Comparison of ENCODE assay signal across 10 mouse cellular contexts in the genomic region with DNA sequence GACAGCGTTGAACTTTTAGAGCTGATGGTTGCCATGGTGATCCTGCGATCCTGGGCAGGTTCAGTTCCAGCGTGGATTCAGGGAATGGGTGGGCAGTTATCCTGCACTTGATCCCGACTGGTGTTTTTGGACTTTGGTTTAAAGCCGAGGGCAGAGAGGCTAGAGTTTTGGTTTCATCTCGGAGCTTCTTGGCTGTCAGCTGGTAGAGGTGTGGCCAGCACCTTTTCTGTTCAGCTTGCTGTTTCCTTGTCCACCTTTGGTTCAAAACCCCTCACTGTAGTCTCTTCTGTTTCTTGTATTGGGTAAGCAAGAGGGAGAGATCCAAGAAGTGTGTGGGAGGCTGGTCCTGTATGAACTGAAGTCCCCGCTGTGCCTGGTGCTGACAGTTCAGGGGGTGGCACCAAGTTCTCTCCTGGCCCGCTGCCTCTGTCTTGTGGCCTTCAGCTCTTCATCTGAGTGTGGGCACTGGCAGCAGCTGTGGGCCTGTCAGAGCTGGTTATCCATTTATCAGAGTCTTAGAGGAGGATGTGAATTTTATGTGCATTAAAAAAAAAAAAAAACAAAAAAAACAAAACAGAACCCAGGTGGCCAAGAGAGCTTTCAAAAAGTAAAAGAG.
A peak's percentile ranks its signal among the peaks of the same experiment; 100 is the strongest.
DNase-seq lines count a peak whose midpoint lies in the region; ATAC-seq and TF ChIP-seq lines count a peak whose summit lies in the region.
"Had no signal": no experiment of that assay in that cellular context is flagged by ENCODE, and none has a peak within 500 bp of the region (broad histone marks: within the 10 kb centered on the region; RNA-seq: fewer than 3 reads in every experiment).

No protein-coding gene starts in this region.

- ATAC-seq in frontal cortex, adult (ENCODE audit: low TSS enrichment) = peak; percentile 34; the same call in 1 of the 2 replicates
- no peak for ATAC-seq in midbrain, embryonic 15.5 days (replicated peaks)
- ATAC-seq in midbrain, embryonic 13.5 days = no peak
- ATAC-seq in heart, postnatal 0 days (ENCODE audit: insufficient read depth, low read depth) = no peak
- no peak for ATAC-seq in liver, embryonic 15.5 days (ENCODE audit: insufficient read depth)
- no peak for ATAC-seq in activated CD4-positive, CD25-positive, alpha-beta regulatory T cell, adult 4 months

- DNase-seq in frontal cortex, postnatal 14 days (ENCODE audit: low spot score in 2 of 2) = no peak
- DNase-seq in heart, postnatal 0 days (ENCODE audit: low spot score) = no peak
- DNase-seq in urinary bladder, postnatal 4 days (ENCODE audit: low spot score in 2 of 2) = no peak

- H3K9ac ChIP-seq in midbrain, embryonic 15.5 days = no peak overlapping the region
- H3K9ac ChIP-seq in midbrain, embryonic 13.5 days (replicated peaks) = no peak overlapping the region
- H3K9ac ChIP-seq in heart, postnatal 0 days (replicated peaks; ENCODE audit: low read depth, low read length) = no peak overlapping the region
- no peak overlapping the region for H3K9ac ChIP-seq in liver, embryonic 15.5 days
- H3K9ac ChIP-seq: midbrain, embryonic 12.5 days had no signal

- H3K4me3 ChIP-seq in midbrain, embryonic 15.5 days = no peak overlapping the region
- H3K4me3 ChIP-seq in midbrain, embryonic 13.5 days (replicated peaks) = no peak overlapping the region
- no peak overlapping the region for H3K4me3 ChIP-seq in heart, postnatal 0 days (ENCODE audit: low read depth, low read length)
- H3K4me3 ChIP-seq in liver, embryonic 15.5 days (replicated peaks) = no peak overlapping the region
- H3K4me3 ChIP-seq: midbrain, embryonic 12.5 days had no signal

- no peak for TF ChIP-seq EP300 in heart, postnatal 0 days (IDR thresholded peaks at IDR 0.05; ENCODE audit: low read depth)

- no peaks in the 10 kb centered on the region for H3K36me3 ChIP-seq in midbrain, embryonic 15.5 days (replicated peaks)
- H3K36me3 ChIP-seq in midbrain, embryonic 13.5 days = no peaks in the 10 kb centered on the region
- H3K36me3 ChIP-seq in heart, postnatal 0 days (replicated peaks; ENCODE audit: control insufficient read depth, insufficient read depth, low read length) = no peaks in the 10 kb centered on the region
- H3K36me3 ChIP-seq in liver, embryonic 15.5 days (replicated peaks) = no peaks in the 10 kb centered on the region
- H3K36me3 ChIP-seq: midbrain, embryonic 12.5 days had no signal

- H3K27ac ChIP-seq in midbrain, embryonic 15.5 days = no peak overlapping the region
- no peak overlapping the region for H3K27ac ChIP-seq in midbrain, embryonic 13.5 days
- H3K27ac ChIP-seq in heart, postnatal 0 days (ENCODE audit: low read depth) = no peak overlapping the region
- no peak overlapping the region for H3K27ac ChIP-seq in liver, embryonic 15.5 days (replicated peaks)
- H3K27ac ChIP-seq: kidney, postnatal 0 days; midbrain, embryonic 12.5 days had no signal

- 32% methylated on average over 8 of the region's 8 CpGs for WGBS in midbrain, embryonic 15.5 days
- 40% methylated on average over 8 of the region's 8 CpGs for WGBS in midbrain, embryonic 13.5 days
- WGBS in heart, postnatal 0 days = 33% methylated on average over 8 of the region's 8 CpGs
- WGBS in liver, embryonic 15.5 days (ENCODE audit: insufficient replicate concordance) = 52% methylated on average over 8 of the region's 8 CpGs

- no peak for TF ChIP-seq CTCF in heart, postnatal 0 days (IDR thresholded peaks at IDR 0.05; ENCODE audit: low read depth)

- no peaks in the 10 kb centered on the region for H3K27me3 ChIP-seq in midbrain, embryonic 15.5 days (replicated peaks)
- H3K27me3 ChIP-seq in midbrain, embryonic 13.5 days = no peaks in the 10 kb centered on the region
- no peaks in the 10 kb centered on the region for H3K27me3 ChIP-seq in heart, postnatal 0 days (ENCODE audit: control insufficient read depth, insufficient read depth, low read length)
- H3K27me3 ChIP-seq in liver, embryonic 15.5 days = no peaks in the 10 kb centered on the region
- H3K27me3 ChIP-seq: midbrain, embryonic 12.5 days had no signal

- peaks cover 17% of the 10 kb centered on the region for H3K4me1 ChIP-seq in midbrain, embryonic 15.5 days
- H3K4me1 ChIP-seq in midbrain, embryonic 13.5 days (replicated peaks) = peaks cover 46% of the 10 kb centered on the region
- H3K4me1 ChIP-seq in heart, postnatal 0 days (ENCODE audit: control insufficient read depth, insufficient read depth) = peaks cover 37% of the 10 kb centered on the region
- 0 out of 2 replicates have a peak, but pooled peaks cover 6% of the 10 kb centered on the region for H3K4me1 ChIP-seq in liver, embryonic 15.5 days (replicated peaks)

- H3K4me2 ChIP-seq in midbrain, embryonic 15.5 days = peak overlapping the region; percentile 16; the same call in 1 of the 2 replicates
- H3K4me2 ChIP-seq in midbrain, embryonic 13.5 days (replicated peaks) = no peak overlapping the region
- peak overlapping the region; percentile 5 for H3K4me2 ChIP-seq in heart, postnatal 0 days (ENCODE audit: low read depth, low read length)
- peak overlapping the region; percentile 25 for H3K4me2 ChIP-seq in liver, embryonic 15.5 days
- H3K4me2 ChIP-seq: midbrain, embryonic 12.5 days had no signal

- no peaks in the 10 kb centered on the region for H3K9me3 ChIP-seq in midbrain, embryonic 15.5 days
- H3K9me3 ChIP-seq in midbrain, embryonic 13.5 days = no peaks in the 10 kb centered on the region
- no peaks in the 10 kb centered on the region for H3K9me3 ChIP-seq in heart, postnatal 0 days (replicated peaks; ENCODE audit: control insufficient read depth, low read length)
- H3K9me3 ChIP-seq in liver, embryonic 15.5 days (replicated peaks) = no peaks in the 10 kb centered on the region
- H3K9me3 ChIP-seq: midbrain, embryonic 12.5 days had no signal
